Mouse (Mus musculus): ENCODE data around the gene Adam19. TPM values are rescaled to one million over a fixed set of nuclear protein-coding genes. Genes with fewer than 3 reads are reported as not detected.

Adam19 gene
- polyA plus RNA-seq, 1 experiment from 2014 or later = 12.0 TPM

GRCm38 (mm10) chr11:46077304-46077703 is 21.5 kb downstream of the Adam19 start:
- peaks cover 6% of the 10 kb centered on the region; the same call in 1 of the 2 replicates for H3K4me1 ChIP-seq (ENCODE audit: control insufficient read depth, insufficient read depth, low read length)
- H3K27ac ChIP-seq (ENCODE audit: low read length) = no peak overlapping the region
- H3K27me3 ChIP-seq (replicated peaks; ENCODE audit: control insufficient read depth, insufficient read depth, low read length) = no peaks in the 10 kb centered on the region
- H3K36me3 ChIP-seq (ENCODE audit: control insufficient read depth, insufficient read depth, low read length) = 0 out of 2 replicates have a peak, but pooled peaks cover 2% of the 10 kb centered on the region
- no peak overlapping the region for H3K4me2 ChIP-seq (ENCODE audit: low read depth, low read length)
- H3K9me3 ChIP-seq (ENCODE audit: control insufficient read depth, low read length) = no peaks in the 10 kb centered on the region
- H3K4me3 ChIP-seq (ENCODE audit: low read length) = no peak overlapping the region
- 85% methylated on average over 5 of the region's 5 CpGs for WGBS
- H3K9ac ChIP-seq (ENCODE audit: low read depth, low read length) = no peak overlapping the region
- no peak for ATAC-seq

GRCm38 (mm10) chr11:46077732-46078375 is 22.1 kb downstream of the Adam19 start:
- Histone ChIP-seq H3K4me2 (ENCODE audit: low read depth, low read length) (no peak overlapping the region), H3K9me3 (ENCODE audit: control insufficient read depth, low read length) (no peaks in the 10 kb centered on the region), H3K4me1 (ENCODE audit: control insufficient read depth, insufficient read depth, low read length) (peaks cover 3% of the 10 kb centered on the region; the same call in 1 of the 2 replicates), H3K27me3 (replicated peaks; ENCODE audit: control insufficient read depth, insufficient read depth, low read length) (no peaks in the 10 kb centered on the region), H3K9ac (ENCODE audit: low read depth, low read length) (no peak overlapping the region), H3K27ac (ENCODE audit: low read length) (no peak overlapping the region), H3K4me3 (ENCODE audit: low read length) (no peak overlapping the region), H3K36me3 (ENCODE audit: control insufficient read depth, insufficient read depth, low read length) (0 out of 2 replicates have a peak, but pooled peaks cover 2% of the 10 kb centered on the region)
- WGBS = 86% methylated on average over 7 of the region's 7 CpGs
- peak; percentile 87 for ATAC-seq

- H3K9me3 ChIP-seq (ENCODE audit: control insufficient read depth, low read length) = no peaks in the 10 kb centered on the region
- peaks cover 6% of the 10 kb centered on the region for H3K4me1 ChIP-seq (ENCODE audit: control insufficient read depth, insufficient read depth, low read length)
- 0 out of 2 replicates have a peak, but pooled peaks cover 2% of the 10 kb centered on the region for H3K36me3 ChIP-seq (ENCODE audit: control insufficient read depth, insufficient read depth, low read length)
- no peak overlapping the region for H3K4me2 ChIP-seq (ENCODE audit: low read depth, low read length)
- no peaks in the 10 kb centered on the region for H3K27me3 ChIP-seq (replicated peaks; ENCODE audit: control insufficient read depth, insufficient read depth, low read length)
- H3K4me3 ChIP-seq (ENCODE audit: low read length) = no peak overlapping the region
- ATAC-seq = no peak
- 83% methylated on average over 2 of the region's 2 CpGs for WGBS
- H3K9ac ChIP-seq (ENCODE audit: low read depth, low read length) = no peak overlapping the region
- H3K27ac ChIP-seq (ENCODE audit: low read length) = no peak overlapping the region
These were observed 25.3 kb downstream of the Adam19 start for GRCm38 (mm10) chr11:46081075-46081474.

- Histone ChIP-seq H3K4me3 (ENCODE audit: low read length) (no peak overlapping the region), H3K36me3 (ENCODE audit: control insufficient read depth, insufficient read depth, low read length) (no peaks in the 10 kb centered on the region), H3K4me2 (ENCODE audit: low read depth, low read length) (no peak overlapping the region), H3K4me1 (ENCODE audit: control insufficient read depth, insufficient read depth, low read length) (peaks cover 6% of the 10 kb centered on the region), H3K9me3 (ENCODE audit: control insufficient read depth, low read length) (no peaks in the 10 kb centered on the region), H3K27ac (ENCODE audit: low read length) (no peak overlapping the region), H3K27me3 (replicated peaks; ENCODE audit: control insufficient read depth, insufficient read depth, low read length) (no peaks in the 10 kb centered on the region), H3K9ac (ENCODE audit: low read depth, low read length) (no peak overlapping the region)
- WGBS = 80% methylated on average over 3 of the region's 3 CpGs
- no peak for ATAC-seq
These were observed 27.6 kb downstream of the Adam19 start for GRCm38 (mm10) chr11:46083405-46083804.

GRCm38 (mm10) chr11:46083835-46084444 is 28.1 kb downstream of the Adam19 start:
- 80% methylated on average over 11 of the region's 11 CpGs for WGBS
- no peak for ATAC-seq
- peak overlapping the region; percentile 50; the same call in 1 of the 2 replicates for H3K27ac ChIP-seq (ENCODE audit: low read length)

GRCm38 (mm10) chr11:46084568-46084967 is 28.8 kb downstream of the Adam19 start:
- Histone ChIP-seq H3K4me2 (ENCODE audit: low read depth, low read length) (no peak overlapping the region), H3K9ac (ENCODE audit: low read depth, low read length) (no peak overlapping the region), H3K27me3 (replicated peaks; ENCODE audit: control insufficient read depth, insufficient read depth, low read length) (no peaks in the 10 kb centered on the region), H3K27ac (ENCODE audit: low read length) (peak overlapping the region; percentile 50), H3K4me3 (ENCODE audit: low read length) (no peak overlapping the region), H3K4me1 (ENCODE audit: control insufficient read depth, insufficient read depth, low read length) (peaks cover 6% of the 10 kb centered on the region), H3K9me3 (ENCODE audit: control insufficient read depth, low read length) (no peaks in the 10 kb centered on the region), H3K36me3 (ENCODE audit: control insufficient read depth, insufficient read depth, low read length) (no peaks in the 10 kb centered on the region)
- WGBS = 54% methylated on average over 3 of the region's 3 CpGs
- no peak for ATAC-seq

More at GRCm38 (mm10) chr11:46083835-46084444, 28.1 kb downstream of the Adam19 start:
- Histone ChIP-seq H3K4me3 (ENCODE audit: low read length) (no peak overlapping the region), H3K9ac (ENCODE audit: low read depth, low read length) (no peak overlapping the region), H3K36me3 (ENCODE audit: control insufficient read depth, insufficient read depth, low read length) (no peaks in the 10 kb centered on the region), H3K9me3 (ENCODE audit: control insufficient read depth, low read length) (no peaks in the 10 kb centered on the region), H3K27me3 (replicated peaks; ENCODE audit: control insufficient read depth, insufficient read depth, low read length) (no peaks in the 10 kb centered on the region), H3K4me2 (ENCODE audit: low read depth, low read length) (no peak overlapping the region), H3K4me1 (ENCODE audit: control insufficient read depth, insufficient read depth, low read length) (peaks cover 6% of the 10 kb centered on the region)

- H3K27ac ChIP-seq (ENCODE audit: low read length) = peak overlapping the region; percentile 64
- H3K4me3 ChIP-seq (ENCODE audit: low read length) = no peak overlapping the region
- WGBS = 86% methylated on average over 10 of the region's 10 CpGs
- no peak for ATAC-seq
- H3K9ac ChIP-seq (ENCODE audit: low read depth, low read length) = no peak overlapping the region
- H3K36me3 ChIP-seq (ENCODE audit: control insufficient read depth, insufficient read depth, low read length) = no peaks in the 10 kb centered on the region
- H3K27me3 ChIP-seq (replicated peaks; ENCODE audit: control insufficient read depth, insufficient read depth, low read length) = no peaks in the 10 kb centered on the region
- no peak overlapping the region for H3K4me2 ChIP-seq (ENCODE audit: low read depth, low read length)
- H3K4me1 ChIP-seq (ENCODE audit: control insufficient read depth, insufficient read depth, low read length) = peaks cover 8% of the 10 kb centered on the region
- no peaks in the 10 kb centered on the region for H3K9me3 ChIP-seq (ENCODE audit: control insufficient read depth, low read length)
These were observed 29.8 kb downstream of the Adam19 start for GRCm38 (mm10) chr11:46085398-46086163.

- no peak overlapping the region for H3K4me2 ChIP-seq (ENCODE audit: low read depth, low read length)
- peak overlapping the region; percentile 35 for H3K27ac ChIP-seq (ENCODE audit: low read length)
- H3K9ac ChIP-seq (ENCODE audit: low read depth, low read length) = no peak overlapping the region
- no peaks in the 10 kb centered on the region for H3K27me3 ChIP-seq (replicated peaks; ENCODE audit: control insufficient read depth, insufficient read depth, low read length)
- no peaks in the 10 kb centered on the region for H3K9me3 ChIP-seq (ENCODE audit: control insufficient read depth, low read length)
- H3K4me3 ChIP-seq (ENCODE audit: low read length) = no peak overlapping the region
- peaks cover 9% of the 10 kb centered on the region for H3K4me1 ChIP-seq (ENCODE audit: control insufficient read depth, insufficient read depth, low read length)
- 91% methylated on average over 3 of the region's 3 CpGs for WGBS
- no peak for ATAC-seq
- H3K36me3 ChIP-seq (ENCODE audit: control insufficient read depth, insufficient read depth, low read length) = no peaks in the 10 kb centered on the region
These were observed 30.7 kb downstream of the Adam19 start for GRCm38 (mm10) chr11:46086446-46086845.

- Histone ChIP-seq H3K4me1 (ENCODE audit: control insufficient read depth, insufficient read depth, low read length) (peaks cover 17% of the 10 kb centered on the region), H3K27me3 (replicated peaks; ENCODE audit: control insufficient read depth, insufficient read depth, low read length) (no peaks in the 10 kb centered on the region), H3K36me3 (ENCODE audit: control insufficient read depth, insufficient read depth, low read length) (no peaks in the 10 kb centered on the region), H3K4me3 (ENCODE audit: low read length) (no peak overlapping the region), H3K4me2 (ENCODE audit: low read depth, low read length) (no peak overlapping the region), H3K9ac (ENCODE audit: low read depth, low read length) (no peak overlapping the region), H3K9me3 (ENCODE audit: control insufficient read depth, low read length) (no peaks in the 10 kb centered on the region), H3K27ac (ENCODE audit: low read length) (peak overlapping the region; percentile 59)
- 61% methylated on average over 4 of the region's 4 CpGs for WGBS
- ATAC-seq = peak; percentile 77
These were observed 33.4 kb downstream of the Adam19 start for GRCm38 (mm10) chr11:46089081-46089713.

Measured in intestine, embryonic 16.5 days (tissue).